Mouse (Mus musculus) layer of hippocampus, adult 8-10 months (tissue): Measurements from ENCODE around the gene 4930518I15Rik. TPM values are rescaled to one million over a fixed set of nuclear protein-coding genes. Genes with fewer than 3 reads are reported as not detected.

ENCODE experiments used
- total RNA-seq, 4 experiments: library from RNA; stranded (reverse); gene quantifications; 2 replicates each; pipeline ENCODE4 v1.2.4; 2022

The 4930518I15Rik gene
- total RNA-seq, 4 experiments from 2014 or later: 2.6 to 4.2 (median 3.9) TPM

Other genes starting within 250 kb of the 4930518I15Rik start
- 100 to 1,000 TPM; 180 to 193 (median 189) TPM for gene Dlgap4, start 244.2 kb downstream of the 4930518I15Rik start, total RNA-seq
- 10 to 100 TPM; 10.4 to 22.0 (median 16.4) TPM for gene Myl9, start 82.5 kb downstream of the 4930518I15Rik start, total RNA-seq
- 1 to 10 TPM in 1 of 4 experiments, under 1 TPM in 3; 0.66 to 2.6 (median 0.82) TPM for gene Tgif2, start 17.9 kb downstream of the 4930518I15Rik start, total RNA-seq
- 10 to 100 TPM; 80.0 to 94.3 (median 87.5) TPM for gene Rab5if, start 5.2 kb upstream of the 4930518I15Rik start, total RNA-seq
- under 1 TPM; 0.30 to 0.70 (median 0.41) TPM for gene Sla2, start 29.2 kb upstream of the 4930518I15Rik start, total RNA-seq
- 100 to 1,000 TPM; 385 to 449 (median 420) TPM for gene Ndrg3, start 134.1 kb upstream of the 4930518I15Rik start, total RNA-seq
- 1 to 10 TPM; 4.5 to 6.3 (median 5.3) TPM for gene Dsn1, start 149.2 kb upstream of the 4930518I15Rik start, total RNA-seq
- gene Soga1, start 221.3 kb upstream of the 4930518I15Rik start, total RNA-seq: 10 to 100 TPM; 30.9 to 38.3 (median 34.4) TPM
- gene Tldc2, start 229.1 kb upstream of the 4930518I15Rik start, total RNA-seq: not detected